Comparison of ENCODE assay signal across 27 mouse cellular contexts in the genomic region with DNA sequence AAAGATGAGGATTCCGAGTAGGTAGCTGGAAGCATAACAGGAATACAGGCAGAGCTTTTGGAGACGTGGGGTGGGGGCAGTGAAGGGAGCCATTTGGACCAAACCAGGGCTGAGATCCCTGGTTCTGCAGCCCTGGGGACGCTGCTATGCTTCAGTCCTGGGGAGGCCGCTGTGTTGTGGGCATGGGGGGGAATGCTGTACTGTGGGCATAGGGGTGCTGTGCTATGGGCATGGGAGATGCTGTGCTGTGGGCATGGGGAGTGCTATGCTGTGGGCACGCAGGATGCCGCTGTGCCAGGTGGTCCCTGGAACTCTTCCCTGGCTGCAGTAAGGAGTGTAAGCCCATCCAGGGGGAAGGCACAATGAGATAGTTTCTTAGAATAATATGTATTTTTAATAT.
DNase-seq lines count a peak whose midpoint lies in the region; ATAC-seq lines count a peak whose summit lies in the region.
"Had no signal": no experiment of that assay in that cellular context is flagged by ENCODE, and none has a peak within 500 bp of the region (broad histone marks: within the 10 kb centered on the region; RNA-seq: fewer than 3 reads in every experiment).

No protein-coding gene starts in this region.

- no peak for ATAC-seq in hindbrain, embryonic 16.5 days
- no peak for ATAC-seq in megakaryocyte, adult 5-6 weeks (ENCODE audit: poor library complexity, severe bottlenecking)
- ATAC-seq in midbrain, embryonic 13.5 days = 0 out of 2 replicates have a peak, but pooled peaks have one; percentile 30
- ATAC-seq in midbrain, embryonic 11.5 days (ENCODE audit: low FRiP score) = no peak
- ATAC-seq in neural tube, embryonic 13.5 days (ENCODE audit: low read depth) = peak; percentile 64; the same call in 1 of the 2 replicates
- ATAC-seq in neural tube, embryonic 15.5 days (ENCODE audit: low FRiP score) = no peak
- ATAC-seq: CD4-positive, CD25-positive, alpha-beta regulatory T cell, adult 4 months; forebrain, embryonic 14.5 days had no signal

- no peak overlapping the region for H3K4me2 ChIP-seq in hindbrain, embryonic 16.5 days (ENCODE audit: low read length)
- H3K4me2 ChIP-seq in midbrain, embryonic 13.5 days (replicated peaks) = no peak overlapping the region
- H3K4me2 ChIP-seq in midbrain, embryonic 11.5 days = no peak overlapping the region
- H3K4me2 ChIP-seq in neural tube, embryonic 13.5 days = no peak overlapping the region
- H3K4me2 ChIP-seq in neural tube, embryonic 15.5 days = no peak overlapping the region
- H3K4me2 ChIP-seq: embryonic facial prominence, embryonic 13.5 days; embryonic facial prominence, embryonic 15.5 days; forebrain, embryonic 12.5 days had no signal

- H3K27ac ChIP-seq in hindbrain, embryonic 10.5 days = 0 out of 2 replicates have a peak overlapping the region, but pooled peaks have one; percentile 29
- no peak overlapping the region for H3K27ac ChIP-seq in hindbrain, embryonic 16.5 days (ENCODE audit: low read depth, low read length)
- H3K27ac ChIP-seq in midbrain, embryonic 13.5 days = no peak overlapping the region
- H3K27ac ChIP-seq in midbrain, embryonic 11.5 days (ENCODE audit: low read depth, low read length) = no peak overlapping the region
- no peak overlapping the region for H3K27ac ChIP-seq in neural tube, embryonic 13.5 days (replicated peaks)
- no peak overlapping the region for H3K27ac ChIP-seq in neural tube, embryonic 15.5 days (replicated peaks)
- H3K27ac ChIP-seq: embryonic facial prominence, embryonic 13.5 days; embryonic facial prominence, embryonic 15.5 days; forebrain, embryonic 10.5 days; forebrain, embryonic 12.5 days had no signal

- 88% methylated on average over 6 of the region's 6 CpGs for WGBS in hindbrain, embryonic 10.5 days
- 89% methylated on average over 6 of the region's 6 CpGs for WGBS in hindbrain, embryonic 16.5 days
- WGBS in midbrain, embryonic 13.5 days = 93% methylated on average over 6 of the region's 6 CpGs
- WGBS in midbrain, embryonic 11.5 days = 90% methylated on average over 6 of the region's 6 CpGs
- WGBS in neural tube, embryonic 13.5 days = 82% methylated on average over 6 of the region's 6 CpGs
- WGBS in neural tube, embryonic 15.5 days = 86% methylated on average over 6 of the region's 6 CpGs

- no peaks in the 10 kb centered on the region for H3K9me3 ChIP-seq in hindbrain, embryonic 10.5 days
- no peaks in the 10 kb centered on the region for H3K9me3 ChIP-seq in hindbrain, embryonic 16.5 days (ENCODE audit: control insufficient read depth, low read length)
- H3K9me3 ChIP-seq in megakaryocyte, embryonic 14.5 days = 0 out of 2 replicates have a peak, but pooled peaks cover 2% of the 10 kb centered on the region
- no peaks in the 10 kb centered on the region for H3K9me3 ChIP-seq in midbrain, embryonic 13.5 days
- H3K9me3 ChIP-seq in midbrain, embryonic 11.5 days (ENCODE audit: control insufficient read depth, low read length) = no peaks in the 10 kb centered on the region
- no peaks in the 10 kb centered on the region for H3K9me3 ChIP-seq in neural tube, embryonic 13.5 days
- no peaks in the 10 kb centered on the region for H3K9me3 ChIP-seq in neural tube, embryonic 15.5 days (replicated peaks)
- H3K9me3 ChIP-seq: embryonic facial prominence, embryonic 13.5 days; embryonic facial prominence, embryonic 15.5 days; forebrain, embryonic 10.5 days; forebrain, embryonic 12.5 days had no signal

- H3K36me3 ChIP-seq in hindbrain, embryonic 10.5 days = 0 out of 2 replicates have a peak, but pooled peaks cover 5% of the 10 kb centered on the region
- no peaks in the 10 kb centered on the region for H3K36me3 ChIP-seq in hindbrain, embryonic 16.5 days (ENCODE audit: control insufficient read depth, insufficient read depth, low read length)
- no peaks in the 10 kb centered on the region for H3K36me3 ChIP-seq in megakaryocyte, embryonic 14.5 days (replicated peaks; ENCODE audit: low read length)
- H3K36me3 ChIP-seq in midbrain, embryonic 13.5 days = no peaks in the 10 kb centered on the region
- H3K36me3 ChIP-seq in midbrain, embryonic 11.5 days (ENCODE audit: control insufficient read depth, insufficient read depth, low read length) = no peaks in the 10 kb centered on the region
- no peaks in the 10 kb centered on the region for H3K36me3 ChIP-seq in neural tube, embryonic 13.5 days
- no peaks in the 10 kb centered on the region for H3K36me3 ChIP-seq in neural tube, embryonic 15.5 days
- H3K36me3 ChIP-seq: embryonic facial prominence, embryonic 13.5 days; embryonic facial prominence, embryonic 15.5 days; forebrain, embryonic 12.5 days had no signal

- H3K4me3 ChIP-seq in hindbrain, embryonic 10.5 days = no peak overlapping the region
- H3K4me3 ChIP-seq in hindbrain, embryonic 16.5 days (ENCODE audit: low read length) = no peak overlapping the region
- peak overlapping the region; percentile 64 for H3K4me3 ChIP-seq in megakaryocyte, embryonic 14.5 days (replicated peaks)
- H3K4me3 ChIP-seq in midbrain, embryonic 13.5 days (replicated peaks) = no peak overlapping the region
- no peak overlapping the region for H3K4me3 ChIP-seq in midbrain, embryonic 11.5 days (ENCODE audit: low read depth, low read length)
- no peak overlapping the region for H3K4me3 ChIP-seq in neural tube, embryonic 13.5 days
- H3K4me3 ChIP-seq in neural tube, embryonic 15.5 days (replicated peaks) = no peak overlapping the region
- H3K4me3 ChIP-seq: embryonic facial prominence, embryonic 13.5 days; embryonic facial prominence, embryonic 15.5 days; erythroblast, embryonic 14.5 days; forebrain, embryonic 10.5 days; forebrain, embryonic 12.5 days had no signal

- no peaks in the 10 kb centered on the region for H3K27me3 ChIP-seq in hindbrain, embryonic 10.5 days (ENCODE audit: insufficient read depth, poor library complexity, severe bottlenecking)
- H3K27me3 ChIP-seq in hindbrain, embryonic 16.5 days (replicated peaks; ENCODE audit: control insufficient read depth, insufficient read depth, low read length) = no peaks in the 10 kb centered on the region
- no peaks in the 10 kb centered on the region for H3K27me3 ChIP-seq in megakaryocyte, embryonic 14.5 days (replicated peaks)
- H3K27me3 ChIP-seq in midbrain, embryonic 13.5 days = no peaks in the 10 kb centered on the region
- H3K27me3 ChIP-seq in midbrain, embryonic 11.5 days (ENCODE audit: control insufficient read depth, insufficient read depth, low read length) = no peaks in the 10 kb centered on the region
- H3K27me3 ChIP-seq in neural tube, embryonic 13.5 days = peaks cover 3% of the 10 kb centered on the region; the same call in 1 of the 2 replicates
- no peaks in the 10 kb centered on the region for H3K27me3 ChIP-seq in neural tube, embryonic 15.5 days (replicated peaks)
- H3K27me3 ChIP-seq: CH12.LX; forebrain, embryonic 12.5 days had no signal

- peaks cover 53% of the 10 kb centered on the region for H3K4me1 ChIP-seq in hindbrain, embryonic 10.5 days (replicated peaks)
- peaks cover 5% of the 10 kb centered on the region; the same call in 1 of the 2 replicates for H3K4me1 ChIP-seq in hindbrain, embryonic 16.5 days (ENCODE audit: control insufficient read depth, insufficient read depth, low read depth, low read length)
- H3K4me1 ChIP-seq in megakaryocyte, embryonic 14.5 days = no peaks in the 10 kb centered on the region
- H3K4me1 ChIP-seq in midbrain, embryonic 13.5 days (replicated peaks) = peaks cover 41% of the 10 kb centered on the region
- H3K4me1 ChIP-seq in midbrain, embryonic 11.5 days (ENCODE audit: control insufficient read depth, insufficient read depth, low read length) = peaks cover 7% of the 10 kb centered on the region; the same call in 1 of the 2 replicates
- peaks cover 49% of the 10 kb centered on the region for H3K4me1 ChIP-seq in neural tube, embryonic 13.5 days (replicated peaks)
- peaks cover 20% of the 10 kb centered on the region for H3K4me1 ChIP-seq in neural tube, embryonic 15.5 days

- no peak for DNase-seq in hindbrain, embryonic 10.5 days (ENCODE audit: low spot score)
- DNase-seq in midbrain, embryonic 11.5 days (ENCODE audit: low spot score, missing footprints) = no peak
- DNase-seq: adrenal gland, adult 2 months; adrenal gland, postnatal 10 days; adrenal gland, postnatal 25 days; B cell, adult 2 months; cerebellum, adult 11 months; cerebellum, adult 18-20 months; cerebellum, adult 8-10 months; cerebellum, adult 9-11 months; cerebellum, postnatal 14 days; cerebellum, postnatal 36 days; embryo, embryonic 11 days had no signal

- no peak overlapping the region for H3K9ac ChIP-seq in hindbrain, embryonic 16.5 days (ENCODE audit: low read depth, low read length)
- H3K9ac ChIP-seq in midbrain, embryonic 13.5 days (replicated peaks) = no peak overlapping the region
- H3K9ac ChIP-seq in midbrain, embryonic 11.5 days (ENCODE audit: low read length) = no peak overlapping the region
- no peak overlapping the region for H3K9ac ChIP-seq in neural tube, embryonic 13.5 days
- no peak overlapping the region for H3K9ac ChIP-seq in neural tube, embryonic 15.5 days (replicated peaks)
- H3K9ac ChIP-seq: embryonic facial prominence, embryonic 13.5 days; embryonic facial prominence, embryonic 15.5 days; forebrain, embryonic 12.5 days had no signal

Comparison
In these comparisons a context has a peak if more than half of its experiments do, and no peak if none do; other contexts are left out.
1. ATAC-seq: peak in midbrain, embryonic 13.5 days (single experiment) and neural tube, embryonic 13.5 days (single experiment); none in hindbrain, embryonic 16.5 days (single experiment), megakaryocyte, adult 5-6 weeks (single experiment), midbrain, embryonic 11.5 days (single experiment) and neural tube, embryonic 15.5 days (single experiment).